Mouse (Mus musculus) ES-E14 (cell line): Measurements from ENCODE around the gene Cacng3.

Experiments
- CHD2 ChIP-seq: IDR thresholded peaks from 2 replicates; pipeline ENCODE4 v1.6.1; 2014; ENCODE audit warnings: mild to moderate bottlenecking, low read depth, low read length, inconsistent platforms
- ZC3H11A ChIP-seq: IDR thresholded peaks from 2 replicates; pipeline ENCODE4 v1.6.1; 2012; ENCODE audit warnings: low read depth, mild to moderate bottlenecking, inconsistent platforms, low read length, borderline replicate concordance
- ZNF384 ChIP-seq: IDR thresholded peaks from 2 replicates; pipeline ENCODE4 v1.6.1; 2012; ENCODE audit warnings: low read depth, low read length, inconsistent platforms

DNA sequence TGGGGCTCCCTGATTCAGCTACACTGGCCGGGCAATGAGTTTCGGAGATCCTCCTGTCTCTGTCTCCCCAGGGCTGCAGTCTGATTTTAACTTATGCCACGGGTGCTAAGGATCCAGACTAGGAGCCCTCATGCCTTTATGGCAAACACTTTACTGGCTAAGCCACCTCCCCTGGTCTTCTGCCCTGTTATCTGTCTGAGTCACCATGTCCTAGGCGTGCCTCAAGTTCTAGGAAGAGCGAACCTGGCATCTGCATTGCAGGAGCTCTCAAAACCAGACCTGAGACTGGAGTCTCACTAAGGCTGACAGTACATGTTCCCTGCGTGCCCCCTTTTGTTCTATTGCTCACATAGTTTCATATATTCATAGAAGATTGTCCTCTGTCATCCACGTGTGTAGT lies 119.6 kb downstream of the Cacng3 start:
- no peak for TF ChIP-seq ZC3H11A
- TF ChIP-seq ZNF384: no peak
- no peak for TF ChIP-seq CHD2
